Mouse (Mus musculus): Measurements from ENCODE around the gene Abcc12.

DNA sequence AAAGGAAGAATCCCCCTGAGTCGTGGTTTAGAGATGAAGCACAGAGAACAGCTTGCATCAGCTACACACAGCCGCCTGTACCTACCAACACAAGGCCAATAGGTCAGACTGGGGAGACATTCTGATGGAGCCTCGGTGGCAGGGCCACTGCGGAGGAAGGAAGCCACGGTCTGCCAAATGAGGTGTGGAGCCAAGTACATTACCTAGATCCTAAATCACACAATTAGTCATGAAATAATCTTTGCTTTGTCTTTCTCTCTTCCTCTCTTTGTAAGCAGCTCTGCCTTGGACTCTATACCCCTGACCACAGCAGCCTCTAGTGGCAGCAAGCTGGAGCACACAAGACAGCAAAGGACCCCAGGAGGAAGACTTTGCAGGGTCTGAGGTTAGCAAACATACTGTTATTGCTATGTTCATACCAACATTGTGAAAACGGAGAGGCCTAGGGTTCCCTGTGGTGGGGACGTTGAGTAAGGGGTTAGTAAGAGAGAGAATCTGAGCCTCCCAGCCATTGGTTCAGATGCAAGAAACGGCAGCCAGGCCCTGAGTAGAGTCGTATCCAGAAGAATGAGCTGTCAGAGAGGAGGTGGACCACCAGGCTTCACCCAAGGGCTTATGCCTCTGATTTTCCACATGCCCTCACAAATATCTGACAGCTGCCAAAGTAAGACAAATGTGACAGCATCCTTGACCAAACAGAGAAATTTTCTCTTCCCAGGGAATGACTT lies 104.6 kb downstream of the Abcc12 start:
- TF ChIP-seq CTCF (IDR thresholded peaks at IDR 0.05; ENCODE audit: low read depth, low read length) (no peak), TAL1 (conservative IDR thresholded peaks at IDR 0.05; ENCODE audit: low read depth, low read length) (no peak), GATA1 (IDR thresholded peaks at IDR 0.05; ENCODE audit: borderline replicate concordance, low read length) (no peak)
